Mouse (Mus musculus) urinary bladder, postnatal 36 days (tissue): ENCODE data around the gene Cdsn.
"Not testable (repeated sequence)": the region's sequence is repeated elsewhere in the genome, so short reads cannot be mapped to it uniquely, and the experiment has no call there.

ENCODE experiments used
- DNase-seq, 2 experiments: peaks; one replicate each; pipeline ENCODE4 v3.0.0; 2022; ENCODE audit warnings: low spot score in 2 of 2, mixed read lengths in 1 of 2

Cdsn gene

GRCm38 (mm10) chr17:35551881-35552414 lies at the start of gene Cdsn:
Cdsn (plus strand) TSS chr17:35552128.
- no peak for DNase-seq

DNA sequence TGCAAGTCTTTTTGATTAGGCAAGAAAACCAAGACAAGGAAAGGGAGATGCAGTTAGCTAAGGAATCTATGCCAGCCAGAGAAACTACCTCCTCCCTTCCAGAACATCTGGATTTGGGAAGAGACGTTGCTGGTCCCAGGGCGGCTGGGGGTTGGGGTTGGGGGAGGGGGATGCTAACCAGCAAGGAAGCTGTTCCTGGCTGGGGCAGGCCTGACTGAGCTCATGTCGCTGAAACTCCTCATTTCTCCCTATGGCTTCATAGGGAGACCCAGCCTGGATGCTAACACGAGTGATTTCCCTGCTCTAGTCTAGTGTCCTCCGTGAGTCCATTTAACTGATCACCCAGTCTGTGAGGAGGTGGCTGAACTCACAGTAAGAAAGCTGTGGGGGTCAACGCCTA lies 49.7 kb upstream of the Cdsn start:
- no peak for DNase-seq

GRCm38 (mm10) chr17:35502762-35503161 lies 49.2 kb upstream of the Cdsn start:
- DNase-seq = no peak

GRCm38 (mm10) chr17:35503849-35504248 lies 48.1 kb upstream of the Cdsn start:
- DNase-seq = no peak

DNA sequence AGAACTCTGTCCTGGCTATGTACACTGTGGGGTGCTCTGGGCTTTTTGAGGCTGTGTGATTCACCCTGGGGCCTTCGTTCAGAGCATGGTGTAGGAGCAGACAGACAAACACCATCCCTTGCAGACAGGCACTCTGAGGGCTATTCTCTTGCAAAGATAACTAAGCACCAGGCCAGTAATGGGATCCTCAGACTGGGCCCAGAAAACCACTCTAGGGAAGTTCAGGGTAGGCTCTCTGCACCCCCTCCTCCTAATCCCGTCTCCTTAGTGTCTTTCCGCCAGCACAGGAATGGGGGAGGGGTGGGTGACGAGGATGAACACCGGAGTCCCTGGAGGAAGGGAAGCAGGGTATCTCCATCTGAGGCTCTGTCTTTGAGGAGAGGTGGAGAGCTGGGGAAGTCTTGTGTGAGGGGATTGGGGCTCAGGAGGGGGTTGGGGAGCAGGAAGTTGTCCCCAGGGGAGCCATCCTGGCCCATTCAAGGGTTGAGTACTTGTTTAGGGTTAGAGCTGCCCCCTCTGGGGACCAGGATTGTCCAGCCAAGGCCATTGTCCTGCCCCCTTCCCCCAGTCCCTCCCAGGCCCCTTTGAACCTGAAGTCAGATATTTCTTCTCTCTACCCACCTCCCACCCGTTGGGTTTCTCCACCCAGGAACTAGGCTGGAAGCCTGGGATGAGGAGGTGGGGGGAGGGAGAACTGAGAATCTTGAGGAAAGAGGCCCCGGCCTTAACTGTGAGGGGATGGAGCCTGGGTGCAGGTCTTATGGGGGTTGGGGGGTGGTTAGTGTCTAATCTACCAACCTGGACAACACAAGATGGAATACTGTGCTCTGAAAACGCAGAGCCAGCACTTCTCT lies 47.1 kb upstream of the Cdsn start:
- DNase-seq = no peak

- no peak for DNase-seq
Observed at GRCm38 (mm10) chr17:35505776-35506175, 46.2 kb upstream of the Cdsn start, which contains the start of gene Pou5f1. Pou5f1 (plus strand) TSS chr17:35506018.

DNA sequence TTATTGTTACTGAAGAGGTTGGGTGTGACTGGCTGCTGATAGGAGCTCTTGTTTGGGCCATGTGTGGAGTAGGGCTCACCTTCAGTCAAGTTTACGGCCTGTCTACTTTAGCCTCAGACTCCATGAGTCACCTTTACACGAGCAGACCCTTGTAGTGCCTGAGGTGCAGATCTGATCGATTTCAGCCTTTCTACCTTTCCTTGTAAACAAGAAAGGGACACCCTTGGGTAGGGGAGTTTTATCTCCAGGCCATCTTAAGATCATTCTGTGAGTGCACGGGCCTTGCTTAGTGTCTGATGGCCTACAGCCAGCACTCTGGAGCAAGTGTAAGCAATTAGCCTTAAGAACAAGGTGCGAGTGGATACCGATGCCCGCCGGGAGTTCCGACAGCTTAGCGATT lies 45.0 kb upstream of the Cdsn start:
- no peak for DNase-seq

DNA sequence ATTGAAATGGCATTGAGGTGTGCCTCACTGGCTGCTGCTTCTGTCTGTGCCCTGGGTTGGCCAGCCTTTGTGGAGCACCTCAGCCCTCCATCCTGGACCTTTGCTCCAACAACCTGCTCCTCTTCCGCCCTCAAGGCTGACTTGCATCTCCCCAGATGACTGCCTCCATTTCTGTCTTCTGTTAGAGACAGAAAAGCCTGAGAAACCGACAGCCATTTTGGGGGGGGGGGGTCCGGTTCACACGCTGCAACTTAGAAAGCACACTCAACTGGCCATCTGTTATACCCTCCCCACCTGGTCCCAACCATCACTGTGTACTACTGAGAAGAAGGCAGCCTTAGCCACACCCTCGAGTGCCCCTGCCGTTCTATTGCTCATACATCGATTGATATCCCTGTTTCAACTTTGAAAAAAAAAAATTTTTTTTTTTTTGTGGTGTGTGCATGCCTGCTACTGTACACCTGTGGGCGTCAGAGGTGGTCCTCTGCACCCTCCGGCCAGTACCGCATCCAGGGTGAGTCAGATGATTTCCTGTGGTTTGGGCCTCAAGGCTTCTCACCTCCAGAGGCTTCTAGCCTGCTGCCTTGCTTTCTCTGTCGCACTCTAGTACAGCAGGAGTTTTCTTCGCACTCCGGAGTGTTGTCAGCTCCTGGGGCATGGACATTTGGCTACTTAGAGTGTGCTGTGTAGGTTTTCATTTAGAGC lies 44.2 kb upstream of the Cdsn start:
- no peak for DNase-seq

GRCm38 (mm10) chr17:35508279-35508678 lies 43.6 kb upstream of the Cdsn start:
- DNase-seq = not testable (repeated sequence)

GRCm38 (mm10) chr17:35509284-35509683 lies 42.6 kb upstream of the Cdsn start:
- DNase-seq = no peak

DNA sequence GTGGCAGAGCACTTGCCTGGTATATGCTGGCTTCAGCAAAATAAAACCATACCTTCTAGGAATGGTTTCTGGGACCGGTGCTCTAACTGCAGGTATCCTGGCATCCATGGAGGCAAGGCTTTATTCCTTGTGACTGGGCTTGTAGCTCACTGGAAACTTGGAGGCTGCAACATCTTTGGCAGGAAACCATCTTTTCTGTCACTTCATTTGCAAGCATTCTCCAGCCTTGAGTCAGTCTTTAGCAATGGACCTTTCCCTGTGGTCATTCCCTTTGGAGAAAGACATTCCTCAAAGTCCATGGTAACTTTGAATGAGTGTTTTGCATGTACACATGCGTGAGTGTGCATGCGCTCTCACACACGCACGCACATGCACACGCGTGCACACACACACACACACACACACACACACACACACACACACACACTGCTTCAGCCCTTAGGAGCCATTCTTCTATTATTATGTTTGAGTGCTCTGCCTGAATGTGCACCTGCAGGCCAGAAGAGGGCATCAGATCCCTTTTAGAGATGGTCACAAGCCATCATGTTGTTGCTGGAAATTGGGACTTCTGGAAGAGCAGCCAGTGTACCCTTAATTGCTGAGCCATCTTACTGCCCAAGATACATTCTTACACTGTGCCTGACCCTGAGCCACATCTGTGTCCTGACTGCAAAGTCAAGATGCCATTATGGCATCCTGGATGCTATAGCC lies 38.9 kb upstream of the Cdsn start:
- DNase-seq = no peak

DNA sequence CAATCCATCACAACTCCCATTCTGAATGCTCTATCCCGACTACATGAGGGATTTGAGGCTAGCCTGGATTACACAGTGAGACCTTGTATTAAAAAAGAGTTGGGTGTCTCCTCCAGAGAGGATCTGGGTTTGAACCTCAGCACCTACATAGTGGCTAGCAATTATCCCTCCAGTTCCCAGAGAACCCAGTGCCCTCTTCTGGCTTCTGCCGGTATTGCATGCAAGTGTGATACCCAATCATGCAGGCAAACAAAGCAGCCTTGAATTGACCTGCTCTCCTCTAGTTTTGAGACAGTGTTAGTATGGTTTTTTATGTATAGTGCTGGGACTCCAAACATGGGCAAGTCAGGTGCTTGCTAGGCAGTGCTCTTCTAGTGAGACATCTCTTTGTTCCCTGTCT lies 38.0 kb upstream of the Cdsn start:
- peak; percentile 58 to 71 for DNase-seq

DNA sequence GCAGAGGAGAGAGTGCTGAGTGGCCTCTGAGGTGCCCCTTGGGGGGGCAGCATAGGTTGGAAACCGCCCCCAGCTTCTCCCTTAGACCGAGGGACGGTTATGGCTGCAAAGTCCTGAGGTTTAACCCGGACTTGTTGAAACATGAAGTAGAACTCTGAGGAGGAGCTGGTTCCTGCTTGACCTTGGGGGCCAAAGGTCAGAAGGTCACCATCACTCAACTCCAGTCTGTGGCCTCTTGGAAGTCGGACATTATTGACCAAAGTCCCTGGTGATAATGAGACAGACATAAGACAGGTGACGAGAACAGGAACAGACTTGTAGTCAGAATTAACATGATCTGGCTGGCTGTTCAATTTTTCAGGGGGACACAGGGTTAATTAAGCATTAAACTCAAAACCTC lies 37.2 kb upstream of the Cdsn start:
- DNase-seq = no peak

GRCm38 (mm10) chr17:35515911-35516640 lies 35.9 kb upstream of the Cdsn start:
- peak in 1 of 2 experiments; percentile 18 for DNase-seq

DNA sequence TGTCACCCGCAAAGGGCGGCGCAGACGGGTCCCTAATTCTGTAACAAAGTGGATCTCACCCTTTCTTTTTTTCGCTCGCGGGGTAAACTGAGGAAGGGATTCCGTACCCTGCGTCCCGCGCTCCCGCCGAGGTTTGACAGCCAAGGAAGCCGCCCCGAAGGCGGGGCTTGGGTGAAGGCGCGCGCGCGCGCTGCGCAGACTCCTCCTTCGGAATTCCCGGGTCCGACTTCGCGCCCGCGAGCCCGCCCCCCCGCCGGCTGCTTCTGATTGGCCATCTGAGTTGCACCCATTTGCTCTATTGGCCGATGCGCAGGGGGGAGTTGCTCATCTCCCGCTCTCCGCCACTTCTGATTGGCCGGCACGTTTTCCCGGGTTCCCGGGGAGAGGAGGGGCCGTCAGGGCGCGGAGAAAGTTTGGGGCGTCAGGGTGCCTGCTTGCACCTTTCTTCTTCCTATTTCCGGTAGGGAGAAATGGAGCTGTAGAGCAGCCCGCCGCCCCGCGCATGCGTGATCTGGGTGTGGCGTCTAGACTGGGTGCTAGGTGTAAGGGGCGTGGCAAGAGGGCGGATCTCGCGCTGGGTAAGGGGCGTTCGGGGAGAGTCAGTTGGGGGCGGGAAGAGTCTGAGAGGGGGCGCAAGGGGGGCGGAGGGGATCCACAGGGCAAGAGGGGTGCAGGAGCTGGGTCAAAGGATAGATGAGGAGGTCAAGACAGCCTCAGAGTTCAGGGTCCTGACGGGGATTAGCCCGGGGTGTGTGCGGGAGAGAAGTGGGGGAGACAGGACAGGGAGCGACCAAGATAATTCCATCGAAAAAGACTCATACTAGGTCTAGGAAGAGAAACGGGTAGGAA lies 35.1 kb upstream of the Cdsn start, which contains the start of the genes Tcf19 and Cchcr1:
Gene Tcf19 (minus strand): TSS at position 173 of the 849 bp plus-strand sequence.
Gene Cchcr1 (plus strand): TSS at position 449 of the 849 bp plus-strand sequence.
- DNase-seq = peak; percentile 95 to 98

GRCm38 (mm10) chr17:35517526-35517925 lies 34.4 kb upstream of the Cdsn start:
- no peak for DNase-seq

DNA sequence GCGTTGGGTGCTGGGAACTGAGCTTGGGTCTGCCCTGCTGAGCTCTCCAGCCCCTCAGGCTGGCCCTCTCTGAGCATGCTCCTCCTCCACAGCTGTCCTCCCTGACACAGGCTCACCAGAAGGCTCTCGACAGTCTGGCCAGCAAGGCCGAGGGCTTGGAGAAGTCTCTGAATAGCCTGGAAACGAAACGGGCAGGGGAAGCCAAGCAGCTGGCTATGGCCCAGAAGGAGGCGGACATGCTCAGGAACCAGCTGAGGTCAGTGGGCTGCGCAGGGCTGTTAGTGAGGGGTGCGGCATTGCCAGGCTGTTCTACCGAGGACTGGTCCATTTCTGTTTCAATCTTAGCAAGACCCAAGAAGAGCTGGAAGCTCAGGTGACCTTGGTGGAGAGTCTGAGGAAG lies 27.6 kb upstream of the Cdsn start:
- no peak for DNase-seq

DNA sequence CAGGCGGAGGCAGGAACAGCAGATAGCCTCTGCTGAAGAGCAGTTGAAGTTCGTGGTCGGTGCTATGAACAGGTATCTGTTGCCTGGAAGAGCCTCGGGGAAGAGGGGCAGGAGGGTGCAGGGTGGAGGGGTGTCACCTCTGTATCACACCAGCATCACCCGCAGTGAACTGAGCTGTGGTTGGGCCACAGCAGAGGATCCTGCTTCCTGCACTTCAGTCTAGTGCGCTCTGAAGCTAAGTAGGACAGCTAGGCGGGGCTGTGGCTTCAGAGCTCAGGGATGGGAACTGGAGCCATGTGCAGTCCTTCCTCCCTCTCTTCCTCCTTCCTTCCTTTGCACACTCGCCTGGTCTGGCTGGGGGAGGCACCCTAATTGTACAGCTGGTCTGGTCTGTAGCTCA lies 25.3 kb upstream of the Cdsn start:
- DNase-seq = no peak

DNA sequence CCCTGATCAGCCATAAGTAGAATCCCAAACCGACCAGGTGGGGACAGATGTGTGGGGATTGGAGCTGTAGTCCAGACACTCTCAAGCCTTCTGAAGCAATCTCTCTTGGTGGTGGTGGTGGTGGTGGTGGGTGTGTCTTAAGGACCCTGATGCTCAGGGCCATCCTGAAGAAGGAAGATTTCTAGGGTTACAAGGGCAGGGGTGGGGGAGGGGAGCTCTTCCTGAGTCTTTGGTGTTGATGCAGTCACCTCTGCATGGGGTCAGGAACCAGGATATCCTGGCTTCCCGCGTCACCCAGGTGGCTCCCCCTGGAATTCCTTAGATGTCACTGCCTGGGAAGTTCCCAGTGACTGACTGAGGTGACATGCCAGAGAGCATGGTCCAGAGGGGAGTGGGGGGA lies 19.6 kb upstream of the Cdsn start:
- DNase-seq = no peak

DNA sequence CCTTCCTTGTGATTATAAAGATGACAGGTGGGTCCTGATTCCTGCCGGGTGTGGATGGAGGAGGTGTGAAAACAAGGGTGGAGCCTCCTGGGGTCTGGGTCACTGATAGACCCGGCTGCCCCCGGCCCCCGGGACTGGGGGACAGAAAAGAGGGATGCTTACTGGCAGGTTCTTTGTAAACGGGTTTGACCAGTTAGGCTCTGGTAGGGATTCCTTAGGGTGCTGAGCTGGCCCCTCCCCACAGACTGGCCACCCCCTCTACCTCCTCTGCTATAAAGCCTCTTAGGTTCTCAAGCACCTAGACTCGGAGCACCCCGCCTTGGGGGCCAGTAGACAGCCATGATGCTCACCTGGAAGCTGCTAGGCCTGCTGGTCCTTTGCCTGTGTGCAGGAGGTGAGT lies 19.0 kb upstream of the Cdsn start, which contains the start of gene Psors1c2:
Gene Psors1c2 (plus strand): TSS at position 301 of the 400 bp plus-strand sequence.
- DNase-seq = no peak
